Mouse (Mus musculus): ENCODE measurements around the gene Foxf1.

DNA sequence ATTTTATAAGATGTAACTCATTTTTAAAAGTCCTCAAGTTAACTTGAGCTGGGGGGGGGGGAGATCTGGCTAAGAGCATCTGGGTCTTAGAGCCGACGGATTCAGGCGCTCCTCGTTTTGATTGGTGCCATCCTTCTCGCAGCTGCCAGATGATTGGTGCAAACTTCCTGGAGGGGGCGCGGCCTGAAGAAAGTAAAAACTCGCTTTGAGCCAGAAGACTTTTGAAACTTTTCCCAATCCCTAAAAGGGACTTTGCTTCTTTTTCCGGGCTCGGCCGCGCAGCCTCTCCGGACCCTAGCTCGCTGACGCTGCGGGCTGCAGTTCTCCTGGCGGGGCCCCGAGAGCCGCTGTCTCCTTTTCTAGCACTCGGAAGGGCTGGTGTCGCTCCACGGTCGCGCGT is 31.8 kb downstream of the Foxf1 start, which contains the start of gene Foxc2:
- TF ChIP-seq CTCF (IDR thresholded peaks at IDR 0.05; ENCODE audit: low read depth): no peak
- TF ChIP-seq EP300 (IDR thresholded peaks at IDR 0.05; ENCODE audit: low read depth): no peak

Measured in liver, postnatal 0 days (tissue).